8 mouse cellular contexts compared by ENCODE assay signal in genomic region chr2:154651363-154651762, GRCm38 (mm10). TPM values are rescaled to one million over a fixed set of nuclear protein-coding genes. Genes with fewer than 3 reads are reported as not detected.
A peak's percentile ranks its signal among the peaks of the same experiment; 100 is the strongest.
DNase-seq lines count a peak whose midpoint lies in the region; ATAC-seq and TF ChIP-seq lines count a peak whose summit lies in the region.

Chmp4b (plus strand) TSS chr2:154651705.

- 45% methylated on average over 8 of the region's 8 CpGs for WGBS in heart, postnatal 0 days

- no peak within 1 kb of the TSS for H3K4me2 ChIP-seq in heart, postnatal 0 days (ENCODE audit: low read depth, low read length)

- no peak for TF ChIP-seq EP300 in heart, postnatal 0 days (IDR thresholded peaks at IDR 0.05; ENCODE audit: low read depth)

- no peak for ATAC-seq in erythroblast, adult 5-6 weeks (replicated peaks; ENCODE audit: low FRiP score, poor library complexity, severe bottlenecking)
- no peak for ATAC-seq in heart, postnatal 0 days (ENCODE audit: insufficient read depth, low read depth)

- H3K4me3 ChIP-seq in layer of hippocampus, adult 2 months = no peak within 1 kb of the TSS
- H3K4me3 ChIP-seq in heart, postnatal 0 days (ENCODE audit: low read depth, low read length) = no peak within 1 kb of the TSS

- no peak within 1 kb of the TSS for H3K9ac ChIP-seq in heart, postnatal 0 days (replicated peaks; ENCODE audit: low read depth, low read length)

- no peaks in the 10 kb centered on the region for H3K9me3 ChIP-seq in heart, postnatal 0 days (replicated peaks; ENCODE audit: control insufficient read depth, low read length)

- no peak within 1 kb of the TSS for H3K27ac ChIP-seq in layer of hippocampus, adult 2 months
- no peak within 1 kb of the TSS for H3K27ac ChIP-seq in heart, postnatal 0 days (ENCODE audit: low read depth)

- no peaks in the 10 kb centered on the region for H3K36me3 ChIP-seq in heart, postnatal 0 days (replicated peaks; ENCODE audit: control insufficient read depth, insufficient read depth, low read length)

- no peak for DNase-seq in layer of hippocampus, adult 2 months (ENCODE audit: low spot score in 2 of 2)
- no peak for DNase-seq in layer of hippocampus, adult 9-11 months
- DNase-seq in heart, postnatal 0 days (ENCODE audit: low spot score) = no peak
- DNase-seq in kidney, postnatal 36 days = peak; percentile 72 to 74
- DNase-seq in lung, postnatal 14 days = peak; percentile 54
- DNase-seq in urinary bladder, postnatal 25 days (ENCODE audit: low spot score) = peak; percentile 60
- DNase-seq in cerebellum, postnatal 4 days (ENCODE audit: low spot score in 2 of 2) = no peak

- TF ChIP-seq CTCF in layer of hippocampus, adult 2 months (conservative IDR thresholded peaks at IDR 0.05) = no peak
- TF ChIP-seq CTCF in heart, postnatal 0 days (IDR thresholded peaks at IDR 0.05; ENCODE audit: low read depth) = no peak

- H3K27me3 ChIP-seq in heart, postnatal 0 days (ENCODE audit: control insufficient read depth, insufficient read depth, low read length) = no peaks in the 10 kb centered on the region

- no peaks in the 10 kb centered on the region for H3K4me1 ChIP-seq in heart, postnatal 0 days (ENCODE audit: control insufficient read depth, insufficient read depth)

RNA-seq across cellular contexts. Expression of gene Chmp4b, which starts in this region (rescaled TPM):
- total RNA-seq in layer of hippocampus, adult 2 months (2021) = 100 to 1,000 TPM; 206 to 215 TPM
- 28.0 and 35.7 TPM in 2 replicates for total RNA-seq in erythroblast, adult 5-6 weeks (2015; ENCODE audit: low replicate concordance)
- total RNA-seq in erythroblast, adult 5-6 weeks (2017; ENCODE audit: low replicate concordance) = 47.3 and 59.0 TPM in 2 replicates
- total RNA-seq in heart, postnatal 0 days (2014; rRNA removed; ENCODE audit: low replicate concordance) = 75.6 and 80.7 TPM in 2 replicates
- polyA plus RNA-seq in heart, postnatal 0 days (2015; fragmentation: Nextera tagmentation; extraction: Ambion mirVana) = 20.1 and 23.5 TPM in 2 replicates

Comparison
In these comparisons a context has a peak if more than half of its experiments do, and no peak if none do; other contexts are left out.
1. DNase-seq: peak in kidney, postnatal 36 days (2 of 2), lung, postnatal 14 days (single experiment) and urinary bladder, postnatal 25 days (single experiment); none in layer of hippocampus, adult 2 months (0 of 2), layer of hippocampus, adult 9-11 months (single experiment), heart, postnatal 0 days (single experiment) and cerebellum, postnatal 4 days (0 of 2).